Mouse (Mus musculus) heart, postnatal 14 days (tissue): ENCODE results near the gene Ppih. TPM values are rescaled to one million over a fixed set of nuclear protein-coding genes. Genes with fewer than 3 reads are reported as not detected.

Experiments
- total RNA-seq, 2 experiments: library from RNA; stranded (reverse); gene quantifications; 2 replicates each; pipeline ENCODE4 v1.2.3; 2021

The Ppih gene
- total RNA-seq, 2 experiments from 2014 or later: 11.0 to 11.2 TPM

Other genes starting within 250 kb of the Ppih start
- gene Slc2a1, start 211.8 kb downstream of the Ppih start, total RNA-seq: 1 to 10 TPM; 6.2 to 8.5 TPM
- 10 to 100 TPM; 18.7 to 20.2 TPM for gene Zfp691, start 146.4 kb downstream of the Ppih start, total RNA-seq
- gene Ermap, start 130.5 kb downstream of the Ppih start, total RNA-seq: under 1 TPM; 0.05 to 0.24 TPM
- gene Svbp, start 125.2 kb downstream of the Ppih start, total RNA-seq: 10 to 100 TPM; 22.1 to 24.5 TPM
- not detected for gene Tmem269, start 102.3 kb downstream of the Ppih start, total RNA-seq
- gene AU022252, start 87.8 kb downstream of the Ppih start, total RNA-seq: 10 to 100 TPM; 21.1 to 23.4 TPM
- 10 to 100 TPM; 18.1 to 19.5 TPM for gene P3h1, start 87.6 kb downstream of the Ppih start, total RNA-seq
- under 1 TPM in 1 of 2 experiments, not detected in 1; 0.36 TPM for gene Cldn19, start 65.1 kb downstream of the Ppih start, total RNA-seq
- gene Ybx1, start 25.9 kb downstream of the Ppih start, total RNA-seq: 100 to 1,000 TPM; 725 to 726 TPM
- under 1 TPM; 0.27 to 0.38 TPM for gene Ccdc30, start 95.0 kb upstream of the Ppih start, total RNA-seq
- 1 to 10 TPM; 8.4 to 8.5 TPM for gene Ppcs, start 101.9 kb upstream of the Ppih start, total RNA-seq
- not detected for gene Zmynd12, start 102.3 kb upstream of the Ppih start, total RNA-seq
- under 1 TPM; 0.68 to 0.76 TPM for gene Rimkla, start 172.1 kb upstream of the Ppih start, total RNA-seq
- gene Foxj3, start 216.5 kb upstream of the Ppih start, total RNA-seq: 10 to 100 TPM; 26.5 to 32.7 TPM
- 1 to 10 TPM; 4.2 to 6.7 TPM for gene Frg2f1, start 219.0 kb upstream of the Ppih start, total RNA-seq